ENCODE assay signal across 8 mouse cellular contexts in the genomic region with DNA sequence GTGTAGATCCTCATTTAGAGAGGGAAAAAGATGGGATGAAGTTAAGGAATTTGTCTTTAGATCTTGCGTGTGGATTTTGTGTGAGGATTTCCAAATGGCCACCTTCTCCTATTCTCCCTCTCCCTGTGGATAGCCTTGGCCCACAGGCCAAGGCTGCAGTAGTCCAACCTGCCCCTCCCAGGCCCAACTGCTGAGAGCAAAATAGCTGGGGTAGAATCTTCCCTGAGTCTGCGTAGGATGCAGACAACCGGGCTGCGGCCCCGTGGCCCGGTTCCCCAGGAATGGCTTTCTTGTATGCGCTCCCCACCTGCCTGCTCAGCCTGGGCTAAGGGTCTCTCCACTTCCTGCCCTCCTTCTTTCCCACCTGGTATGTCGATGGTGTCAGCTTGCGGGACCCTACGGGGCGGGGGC. TPM values are rescaled to one million over a fixed set of nuclear protein-coding genes. Genes with fewer than 3 reads are reported as not detected.
DNase-seq lines count a peak whose midpoint lies in the region; ATAC-seq and TF ChIP-seq lines count a peak whose summit lies in the region.

No protein-coding gene starts in this region.

- no peak for TF ChIP-seq CTCF in heart, postnatal 0 days (IDR thresholded peaks at IDR 0.05; ENCODE audit: low read depth)

- no peak for TF ChIP-seq EP300 in heart, postnatal 0 days (IDR thresholded peaks at IDR 0.05; ENCODE audit: low read depth)

- peak overlapping the region; percentile 97 for H3K4me2 ChIP-seq in heart, postnatal 0 days (ENCODE audit: low read depth, low read length)
- peak overlapping the region; percentile 79 for H3K4me2 ChIP-seq in midbrain, embryonic 11.5 days

- no peaks in the 10 kb centered on the region for H3K36me3 ChIP-seq in heart, postnatal 0 days (replicated peaks; ENCODE audit: control insufficient read depth, insufficient read depth, low read length)
- no peaks in the 10 kb centered on the region for H3K36me3 ChIP-seq in midbrain, embryonic 11.5 days (ENCODE audit: control insufficient read depth, insufficient read depth, low read length)

- DNase-seq in cerebellum, adult 9-11 months: peak; percentile 55
- no peak for DNase-seq in cerebellum, adult 11 months
- peak; percentile 70 for DNase-seq in R1 (ENCODE audit: low read depth, low spot score)
- no peak for DNase-seq in heart, postnatal 0 days (ENCODE audit: low spot score)
- DNase-seq in midbrain, embryonic 11.5 days (ENCODE audit: low spot score, missing footprints): peak; percentile 97
- DNase-seq in layer of hippocampus, postnatal 14 days (ENCODE audit: low spot score in 2 of 2): no peak
- no peak for DNase-seq in layer of hippocampus, adult 9-10 months (ENCODE audit: low spot score)

- H3K4me1 ChIP-seq in heart, postnatal 0 days (ENCODE audit: control insufficient read depth, insufficient read depth): peaks cover 44% of the 10 kb centered on the region
- peaks cover 51% of the 10 kb centered on the region for H3K4me1 ChIP-seq in midbrain, embryonic 11.5 days (ENCODE audit: control insufficient read depth, insufficient read depth, low read length)

- H3K4me3 ChIP-seq in heart, postnatal 0 days (ENCODE audit: low read depth, low read length): peak overlapping the region; percentile 27
- H3K4me3 ChIP-seq in midbrain, embryonic 11.5 days (ENCODE audit: low read depth, low read length): peak overlapping the region; percentile 97

- WGBS in heart, postnatal 0 days: 20% methylated on average over 11 of the region's 11 CpGs
- 2% methylated on average over 11 of the region's 11 CpGs for WGBS in midbrain, embryonic 11.5 days

- peak overlapping the region; percentile 90 for H3K27ac ChIP-seq in heart, postnatal 0 days (ENCODE audit: low read depth)
- H3K27ac ChIP-seq in midbrain, embryonic 11.5 days (ENCODE audit: low read depth, low read length): peak overlapping the region; percentile 97

- no peaks in the 10 kb centered on the region for H3K9me3 ChIP-seq in heart, postnatal 0 days (replicated peaks; ENCODE audit: control insufficient read depth, low read length)
- H3K9me3 ChIP-seq in midbrain, embryonic 11.5 days (ENCODE audit: control insufficient read depth, low read length): no peaks in the 10 kb centered on the region

- H3K9ac ChIP-seq in heart, postnatal 0 days (replicated peaks; ENCODE audit: low read depth, low read length): peak overlapping the region; percentile 6; the same call in 1 of the 2 replicates
- peak overlapping the region; percentile 100 for H3K9ac ChIP-seq in midbrain, embryonic 11.5 days (ENCODE audit: low read length)

- no peaks in the 10 kb centered on the region for H3K27me3 ChIP-seq in heart, postnatal 0 days (ENCODE audit: control insufficient read depth, insufficient read depth, low read length)
- H3K27me3 ChIP-seq in midbrain, embryonic 11.5 days (ENCODE audit: control insufficient read depth, insufficient read depth, low read length): no peaks in the 10 kb centered on the region

- ATAC-seq in heart, postnatal 0 days (ENCODE audit: insufficient read depth, low read depth): no peak
- no peak for ATAC-seq in midbrain, embryonic 11.5 days (ENCODE audit: low FRiP score)
- no peak for ATAC-seq in inflammation-experienced regulatory T-cells, adult 6 months

RNA-seq across cellular contexts. Expression of gene Bahcc1, which starts 6.8 kb away (rescaled TPM):
- 12.2 and 13.1 TPM in 2 replicates for total RNA-seq in heart, postnatal 0 days (2014; rRNA removed; ENCODE audit: low replicate concordance)
- 2.8 and 3.5 TPM in 2 replicates for polyA plus RNA-seq in heart, postnatal 0 days (2015; fragmentation: Nextera tagmentation; extraction: Ambion mirVana)
- polyA plus RNA-seq in midbrain, embryonic 11.5 days (2014; fragmentation: Nextera tagmentation; extraction: Ambion mirVana): 17.6 and 20.6 TPM in 2 replicates
- polyA plus RNA-seq in inflammation-experienced regulatory T-cells, adult 6 months (2017; shearing (Covaris generic)): not detected
- 10 to 100 TPM; 20.3 to 20.7 TPM for total RNA-seq in layer of hippocampus, postnatal 14 days (2021)

Comparison
In these comparisons a context has a peak if more than half of its experiments do, and no peak if none do; other contexts are left out.
1. DNase-seq: peak in cerebellum, adult 9-11 months (single experiment), R1 (single experiment) and midbrain, embryonic 11.5 days (single experiment); none in cerebellum, adult 11 months (single experiment), heart, postnatal 0 days (single experiment), layer of hippocampus, postnatal 14 days (0 of 2) and layer of hippocampus, adult 9-10 months (single experiment).